Mouse (Mus musculus) E14TG2a.4 (cell line): ENCODE results near the gene Adamts2.

Experiments used
- H3K27me3 ChIP-seq: 2 replicates; pipeline ENCODE4 v1.6.1; 2014; ENCODE audit warnings: low read length, control low read depth; ENCODE audit not compliant: insufficient read depth
- H3K36me3 ChIP-seq: 2 replicates; pipeline ENCODE4 v1.6.1; 2014; ENCODE audit warnings: low read length, control low read depth; ENCODE audit not compliant: insufficient read depth
- H3K4me1 ChIP-seq: replicated peaks from 2 replicates; pipeline ENCODE4 v1.6.1; 2014; ENCODE audit warnings: low read depth, low read length, control low read depth
- H3K4me3 ChIP-seq: replicated peaks from 2 replicates; pipeline ENCODE4 v1.5.1; 2014; ENCODE audit warnings: mild to moderate bottlenecking, low read length
- H3K9me3 ChIP-seq: 2 replicates; pipeline ENCODE4 v1.6.1; 2014; ENCODE audit warnings: low read length, control low read depth
- CTCF ChIP-seq: conservative IDR thresholded peaks from 2 replicates; pipeline ENCODE4 v1.5.1; 2014; ENCODE audit warnings: low read length
- NANOG ChIP-seq: IDR thresholded peaks from 2 replicates; pipeline ENCODE4 v1.6.1; 2014; ENCODE audit warnings: borderline replicate concordance, low read length, mixed read lengths
- POU5F1 ChIP-seq: IDR thresholded peaks from 2 replicates; pipeline ENCODE4 v1.6.1; 2014; ENCODE audit warnings: low read length, borderline replicate concordance

Adamts2 gene

DNA sequence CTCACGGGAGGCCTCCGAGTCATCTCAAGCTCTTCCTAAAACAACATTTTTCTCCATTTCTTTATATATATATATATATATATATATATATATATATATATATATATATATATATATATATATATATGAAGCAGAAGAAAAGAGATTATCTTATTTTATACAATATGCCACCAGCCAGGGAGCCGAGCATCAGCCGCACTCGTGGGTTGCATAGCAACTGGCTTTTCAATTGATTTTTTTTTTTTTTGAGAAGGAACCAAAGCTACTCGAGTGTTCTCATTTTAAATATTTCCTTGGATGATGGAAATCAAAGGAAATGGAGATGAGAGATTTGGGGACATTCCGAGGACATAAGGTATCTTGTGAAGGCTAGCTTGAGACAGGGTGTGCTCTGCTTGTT lies 164.6 kb downstream of the Adamts2 start:
- H3K36me3 ChIP-seq = no peaks in the 10 kb centered on the region
- H3K9me3 ChIP-seq = peaks cover 10% of the 10 kb centered on the region; the same call in 1 of the 2 replicates
- H3K4me1 ChIP-seq = peaks cover 10% of the 10 kb centered on the region
- no peak overlapping the region for H3K4me3 ChIP-seq
- TF ChIP-seq POU5F1 = no peak
- TF ChIP-seq CTCF = no peak
- TF ChIP-seq NANOG = no peak
- H3K27me3 ChIP-seq = peaks cover 8% of the 10 kb centered on the region

DNA sequence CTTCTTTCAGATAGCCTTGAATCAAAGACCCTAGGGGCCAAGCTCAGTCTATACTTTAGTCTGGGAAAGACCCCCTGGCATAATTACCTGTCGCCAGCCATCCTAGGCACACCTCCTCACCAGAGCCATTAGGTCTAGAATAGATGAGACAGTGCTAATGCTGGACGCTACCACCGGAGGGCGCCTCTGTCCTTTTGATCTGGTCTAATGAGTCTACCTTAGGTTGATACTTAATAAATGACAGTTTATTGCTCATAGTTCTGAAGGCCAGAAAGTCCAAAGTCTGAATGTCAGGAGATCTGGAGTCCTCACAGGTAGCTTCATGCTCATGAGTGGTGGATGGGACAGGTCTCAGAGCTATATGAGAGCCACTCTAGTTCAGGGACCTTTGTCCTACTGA lies 165.2 kb downstream of the Adamts2 start:
- Histone ChIP-seq H3K4me1 (peaks cover 14% of the 10 kb centered on the region), H3K36me3 (no peaks in the 10 kb centered on the region), H3K4me3 (no peak overlapping the region), H3K9me3 (peaks cover 10% of the 10 kb centered on the region; the same call in 1 of the 2 replicates), H3K27me3 (peaks cover 6% of the 10 kb centered on the region)
- no peak for TF ChIP-seq POU5F1
- TF ChIP-seq CTCF = peak; percentile 47
- no peak for TF ChIP-seq NANOG

- Histone ChIP-seq H3K27me3 (peaks cover 5% of the 10 kb centered on the region), H3K4me3 (peak overlapping the region; percentile 29; the same call in 1 of the 2 replicates), H3K9me3 (peaks cover 7% of the 10 kb centered on the region; the same call in 1 of the 2 replicates), H3K4me1 (peaks cover 19% of the 10 kb centered on the region), H3K36me3 (no peaks in the 10 kb centered on the region)
- no peak for TF ChIP-seq POU5F1
- TF ChIP-seq CTCF = peak; percentile 89
- TF ChIP-seq NANOG = no peak
Observed at GRCm38 (mm10) chr11:50768995-50769749, 167.3 kb downstream of the Adamts2 start.

DNA sequence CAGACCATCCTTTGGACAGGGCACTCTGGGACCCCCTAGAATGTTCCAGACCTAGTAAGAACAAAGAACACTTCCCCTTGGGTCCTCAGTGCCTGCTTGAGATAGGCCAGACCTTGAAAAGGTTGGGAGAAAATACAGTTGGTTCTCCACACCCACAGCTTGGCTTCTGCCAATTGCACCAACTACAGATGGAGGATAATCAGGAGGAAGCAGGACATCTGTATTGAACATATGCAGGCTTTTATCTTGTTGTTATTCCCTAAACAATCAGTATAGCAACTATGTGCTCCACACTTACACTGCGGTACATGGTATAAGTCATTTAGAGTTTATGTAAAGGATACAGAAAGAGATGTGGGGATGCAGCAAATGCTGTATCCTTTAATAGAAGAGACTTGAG lies 169.1 kb downstream of the Adamts2 start:
- H3K4me1 ChIP-seq = peaks cover 19% of the 10 kb centered on the region
- H3K27me3 ChIP-seq = peaks cover 5% of the 10 kb centered on the region; the same call in 1 of the 2 replicates
- H3K4me3 ChIP-seq = no peak overlapping the region
- no peak for TF ChIP-seq CTCF
- no peak for TF ChIP-seq POU5F1
- no peak for TF ChIP-seq NANOG
- no peaks in the 10 kb centered on the region for H3K36me3 ChIP-seq
- H3K9me3 ChIP-seq = peaks cover under 1% of the 10 kb centered on the region; the same call in 1 of the 2 replicates

- TF ChIP-seq NANOG = no peak
- TF ChIP-seq POU5F1 = no peak
- TF ChIP-seq CTCF = no peak
- Histone ChIP-seq H3K36me3 (no peaks in the 10 kb centered on the region), H3K4me3 (no peak overlapping the region), H3K9me3 (no peaks in the 10 kb centered on the region), H3K27me3 (peaks cover 30% of the 10 kb centered on the region), H3K4me1 (peaks cover 16% of the 10 kb centered on the region)
Observed at GRCm38 (mm10) chr11:50797674-50798073, 195.8 kb downstream of the Adamts2 start.

- peaks cover 18% of the 10 kb centered on the region for H3K4me1 ChIP-seq
- TF ChIP-seq NANOG (no peak), POU5F1 (no peak), CTCF (no peak)
- no peaks in the 10 kb centered on the region for H3K9me3 ChIP-seq
- peaks cover 28% of the 10 kb centered on the region for H3K27me3 ChIP-seq
- no peaks in the 10 kb centered on the region for H3K36me3 ChIP-seq
- H3K4me3 ChIP-seq = no peak overlapping the region
Observed at GRCm38 (mm10) chr11:50798836-50799235, 197.0 kb downstream of the Adamts2 start.

- TF ChIP-seq NANOG = no peak
- no peak for TF ChIP-seq CTCF
- TF ChIP-seq POU5F1 = no peak
- Histone ChIP-seq H3K27me3 (no peaks in the 10 kb centered on the region), H3K4me1 (no peaks in the 10 kb centered on the region), H3K9me3 (no peaks in the 10 kb centered on the region), H3K36me3 (peaks cover 50% of the 10 kb centered on the region), H3K4me3 (no peak overlapping the region)
Observed at GRCm38 (mm10) chr11:50814233-50814632, 212.3 kb downstream of the Adamts2 start.

DNA sequence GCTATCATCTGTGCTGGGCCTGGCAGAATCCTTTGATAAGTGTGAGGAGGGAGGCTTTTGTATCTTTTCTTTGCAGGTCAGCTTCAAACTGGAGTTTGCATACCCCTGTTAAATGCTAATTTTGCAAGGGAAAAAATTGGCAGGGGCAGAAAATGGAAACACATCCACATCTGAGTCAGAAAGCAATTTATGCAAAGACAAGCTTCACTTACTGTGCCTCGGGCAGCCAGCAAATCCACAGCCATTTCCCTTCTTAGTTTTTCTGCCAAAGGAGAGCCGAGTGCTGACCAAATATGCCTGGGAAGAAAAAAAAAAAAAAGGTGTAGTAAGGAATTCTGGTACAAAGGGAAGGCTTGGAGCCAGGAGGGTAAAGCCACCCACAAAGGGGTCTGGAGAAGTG lies 224.3 kb downstream of the Adamts2 start:
- H3K9me3 ChIP-seq = no peaks in the 10 kb centered on the region
- no peaks in the 10 kb centered on the region for H3K27me3 ChIP-seq
- H3K4me1 ChIP-seq = peaks cover 14% of the 10 kb centered on the region
- H3K4me3 ChIP-seq = peak overlapping the region; percentile 91; the same call in 1 of the 2 replicates
- peaks cover 39% of the 10 kb centered on the region for H3K36me3 ChIP-seq
- TF ChIP-seq NANOG = no peak
- no peak for TF ChIP-seq CTCF
- TF ChIP-seq POU5F1 = no peak
